Mouse (Mus musculus) thymus, adult 2 months (tissue): ENCODE measurements around the gene Dmwd.

ENCODE experiments used
- CTCF ChIP-seq: fragments of 200-500 bp; IDR thresholded peaks from 2 replicates; pipeline ENCODE4 v1.5.1; 2012; ENCODE audit warnings: mild to moderate bottlenecking, control low read depth, low read length, moderate library complexity, borderline replicate concordance; ENCODE audit not compliant: control insufficient read depth, poor library complexity, insufficient read depth; ENCODE audit errors: extremely low read depth
- POLR2A ChIP-seq: fragments of 200-500 bp; IDR thresholded peaks from 2 replicates; pipeline ENCODE4 v1.6.1; 2012; ENCODE audit warnings: mild to moderate bottlenecking, low read length, control low read depth, moderate library complexity; ENCODE audit not compliant: control insufficient read depth, poor library complexity, insufficient read depth; ENCODE audit errors: extremely low read depth

DNA sequence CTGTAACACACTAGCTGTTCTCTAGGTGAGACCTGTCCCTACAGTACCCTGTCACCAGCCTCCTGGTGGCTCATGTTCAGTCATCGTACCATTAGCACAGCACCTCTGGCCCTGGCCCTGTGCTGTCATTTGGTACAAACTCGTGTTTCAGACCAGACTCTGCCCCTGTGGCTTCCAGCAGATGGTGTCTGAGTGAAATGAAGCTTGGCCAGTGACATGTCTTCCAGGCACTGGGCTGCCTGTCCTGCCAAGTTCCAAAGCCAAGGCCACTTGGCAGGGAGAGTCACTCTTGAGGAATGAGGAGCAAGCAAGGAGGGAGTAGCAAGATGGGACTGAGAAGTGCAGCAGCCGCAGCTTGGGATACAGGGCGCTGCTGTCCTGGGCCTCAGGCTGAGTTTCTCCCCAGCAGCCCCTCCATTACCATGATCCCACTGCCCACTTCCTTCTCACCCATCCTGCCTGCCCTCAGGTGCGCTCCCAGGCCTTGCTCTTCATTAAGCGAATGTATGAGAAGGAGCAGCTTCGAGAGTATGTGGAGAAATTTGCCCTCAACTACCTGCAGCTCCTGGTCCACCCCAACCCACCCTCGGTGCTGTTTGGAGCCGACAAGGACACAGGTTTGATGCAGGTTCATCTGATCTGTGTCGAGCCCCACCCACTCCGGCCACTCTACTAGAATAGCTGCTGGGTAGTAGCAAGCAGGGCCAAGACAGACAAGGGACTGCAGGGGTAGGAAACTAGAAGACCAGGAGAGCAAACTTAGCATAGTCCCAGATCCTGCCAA, 29.5 kb upstream of the Dmwd start:
- TF ChIP-seq POLR2A (no peak), CTCF (no peak)
